Mouse (Mus musculus): ENCODE measurements around the gene Gm11757.
"Not testable (repeated sequence)": the region's sequence is repeated elsewhere in the genome, so short reads cannot be mapped to it uniquely, and the experiment has no call there.

Gm11757 gene

GRCm38 (mm10) chr4:73891012-73891411 lies at the start of gene Gm11757:
Gene Gm11757 (minus strand): TSS chr4:73891112.
- DNase-seq (ENCODE audit: low read depth, low spot score): not testable (repeated sequence)

DNA sequence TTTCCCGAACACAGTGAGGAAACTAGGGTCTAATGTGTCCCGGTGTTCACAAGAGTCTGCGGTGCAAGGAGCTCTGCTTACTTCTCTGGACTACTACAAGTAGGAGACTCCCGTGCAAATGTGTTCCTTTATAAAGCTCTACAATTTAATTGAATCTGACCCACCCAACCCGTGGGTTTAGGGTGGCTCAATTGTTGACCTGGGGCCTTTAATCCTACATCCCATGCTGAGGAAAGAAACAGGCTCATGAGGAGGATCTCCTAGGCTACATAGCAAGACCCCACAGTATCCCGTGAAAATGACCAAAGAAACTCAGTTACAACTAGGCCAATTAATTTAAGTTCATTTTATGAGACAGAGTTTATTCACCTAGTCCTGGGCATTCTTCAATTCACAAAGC lies 29.7 kb upstream of the Gm11757 start, which contains the start of gene Gm11756:
Gene Gm11756, minus strand, starts transcription at position 101 of the 400 bp plus-strand sequence.
- DNase-seq (ENCODE audit: low read depth, low spot score): not testable (repeated sequence)

DNA sequence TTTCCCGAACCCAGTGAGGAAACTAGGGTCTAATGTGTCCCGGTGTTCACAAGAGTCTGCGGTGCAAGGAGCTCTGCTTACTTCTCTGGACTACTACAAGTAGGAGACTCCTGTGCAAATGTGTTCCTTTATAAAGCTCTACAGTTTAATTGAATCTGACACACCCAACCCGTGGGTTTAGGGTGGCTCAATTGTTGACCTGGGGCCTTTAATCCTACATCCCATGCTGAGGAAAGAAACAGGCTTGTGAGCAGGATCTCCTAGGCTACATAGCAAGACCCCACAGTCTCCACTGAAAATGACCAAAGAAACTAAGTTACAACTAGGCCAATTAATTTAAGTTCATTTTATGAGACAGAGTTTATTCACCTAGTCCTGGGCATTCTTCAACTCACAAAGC lies 14.9 kb upstream of the Gm11757 start, which contains the start of gene Gm13871:
Gene Gm13871, minus strand, starts transcription at position 101 of the 400 bp plus-strand sequence.
- DNase-seq (ENCODE audit: low read depth, low spot score): not testable (repeated sequence)

- not testable (repeated sequence) for DNase-seq (ENCODE audit: low read depth, low spot score)
Observed at GRCm38 (mm10) chr4:73876166-73876565, 14.7 kb downstream of the Gm11757 start, which contains the start of gene Gm11758. Gene Gm11758 (minus strand): TSS chr4:73876266.
